Mouse (Mus musculus) gastrocnemius, postnatal 10 days (tissue): ENCODE data around the gene Exoc6b. TPM values are rescaled to one million over a fixed set of nuclear protein-coding genes. Genes with fewer than 3 reads are reported as not detected.

Experiments
- DNase-seq: peaks from one replicate; pipeline ENCODE4 v3.0.0; 2021; ENCODE audit warnings: mixed read lengths
- total RNA-seq, 2 experiments: library from RNA; stranded (reverse); gene quantifications; 2 replicates each; pipeline ENCODE4 v1.2.3; 2021

The Exoc6b gene
- total RNA-seq, 2 experiments from 2014 or later: 16.2 to 18.4 TPM

DNA sequence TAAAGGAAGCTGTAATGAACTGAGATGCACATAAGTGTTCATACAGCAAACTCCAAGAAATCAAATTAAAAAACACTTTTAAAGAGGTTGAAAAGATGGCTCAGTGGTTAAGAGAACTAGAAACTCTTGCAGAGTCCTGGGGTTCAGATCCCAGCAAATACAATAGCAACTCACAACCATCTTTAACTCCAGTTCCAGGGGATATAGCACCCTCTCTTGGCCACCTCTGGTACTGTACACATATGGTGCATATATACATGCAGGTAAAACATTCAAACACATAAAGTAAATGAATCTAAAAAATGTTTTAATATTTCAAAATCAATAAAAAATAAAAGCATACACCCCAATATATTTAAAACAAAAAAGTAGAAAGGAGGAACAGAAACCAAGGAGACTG is 73.9 kb downstream of the Exoc6b start:
- DNase-seq: no peak

GRCm38 (mm10) chr6:84976563-84976971 is 92.7 kb downstream of the Exoc6b start:
- DNase-seq: peak; percentile 3

- no peak for DNase-seq
Measured at GRCm38 (mm10) chr6:84968531-84968930, 100.8 kb downstream of the Exoc6b start.

- DNase-seq: no peak
Measured at GRCm38 (mm10) chr6:84964729-84965415, 104.4 kb downstream of the Exoc6b start.

DNA sequence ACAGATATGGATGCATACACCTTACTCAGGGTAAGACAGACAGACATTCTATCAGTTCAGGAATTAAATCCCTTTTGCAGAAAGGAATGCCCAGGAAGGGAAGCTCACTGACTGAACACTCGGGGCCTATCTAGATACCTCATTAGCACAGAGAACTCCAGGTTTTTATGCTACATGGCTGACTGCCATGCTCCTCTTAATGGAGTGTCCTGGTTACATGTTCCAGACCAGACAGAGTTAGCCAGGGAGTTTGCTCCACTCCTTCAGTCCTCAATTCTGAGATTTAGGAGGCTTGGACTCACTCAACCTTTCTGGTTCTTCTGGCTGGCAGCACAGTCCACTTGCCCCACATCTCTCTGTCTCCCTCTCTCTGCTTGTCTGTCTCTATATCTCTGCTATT is 106.3 kb downstream of the Exoc6b start:
- DNase-seq: no peak

DNA sequence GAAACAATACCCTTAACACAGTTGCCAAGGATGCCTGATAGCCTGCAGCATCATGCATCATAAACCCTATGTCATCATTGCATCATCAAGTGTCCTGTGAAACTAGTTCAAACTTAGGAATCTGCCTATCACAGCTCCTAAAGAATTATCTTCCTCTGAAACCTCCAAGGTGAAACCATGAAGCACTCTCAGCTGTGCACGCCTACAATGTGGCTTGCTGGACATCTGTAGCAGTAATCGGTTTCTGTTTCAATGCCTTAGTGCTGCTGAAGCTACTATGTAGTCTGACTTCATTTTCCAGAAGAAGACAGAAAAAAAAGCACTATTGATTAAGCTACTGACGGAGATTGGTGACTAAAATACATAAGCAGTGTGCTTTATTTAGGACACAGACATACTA is 107.5 kb downstream of the Exoc6b start:
- no peak for DNase-seq

DNA sequence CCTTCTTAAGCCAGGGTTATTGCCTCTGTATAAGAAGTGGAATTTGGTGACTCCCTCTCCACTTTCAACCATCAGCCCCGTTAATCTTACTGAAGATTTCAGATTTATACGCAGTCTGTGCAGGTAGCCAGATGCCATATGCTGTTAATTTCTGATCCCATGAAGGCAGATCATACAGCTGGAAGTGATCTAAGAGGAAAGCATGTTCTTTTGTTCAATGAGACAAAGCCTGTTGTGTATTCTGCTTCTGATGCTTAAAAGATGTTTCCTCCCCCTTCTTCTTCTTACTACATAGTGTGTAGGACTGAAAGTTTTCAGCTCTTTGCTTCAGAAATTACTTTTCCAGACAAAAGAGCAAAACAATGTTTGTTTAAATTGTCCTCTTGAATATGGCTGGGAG is 109.8 kb downstream of the Exoc6b start:
- DNase-seq: no peak

GRCm38 (mm10) chr6:84951621-84952020 is 117.7 kb downstream of the Exoc6b start:
- DNase-seq: no peak

GRCm38 (mm10) chr6:84946569-84946968 is 122.7 kb downstream of the Exoc6b start:
- no peak for DNase-seq

DNA sequence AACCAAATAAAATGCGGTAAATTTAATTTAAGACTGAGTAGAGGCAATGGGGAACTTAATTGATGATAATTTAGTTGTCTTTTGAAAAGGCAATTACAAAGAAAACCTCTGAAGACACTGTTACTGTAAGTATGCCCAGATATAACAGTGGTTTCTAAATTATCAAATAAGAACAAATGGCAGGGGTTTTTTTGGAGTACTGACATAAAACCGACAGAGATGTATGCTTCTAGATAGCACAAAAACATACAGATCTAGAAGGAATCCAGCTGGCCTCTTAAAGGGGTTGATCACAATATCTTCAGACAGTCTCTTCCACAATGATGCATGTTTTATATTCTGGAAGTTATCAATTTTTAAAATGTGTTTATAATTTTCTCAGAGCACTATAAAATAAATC is 123.2 kb downstream of the Exoc6b start:
- no peak for DNase-seq

DNA sequence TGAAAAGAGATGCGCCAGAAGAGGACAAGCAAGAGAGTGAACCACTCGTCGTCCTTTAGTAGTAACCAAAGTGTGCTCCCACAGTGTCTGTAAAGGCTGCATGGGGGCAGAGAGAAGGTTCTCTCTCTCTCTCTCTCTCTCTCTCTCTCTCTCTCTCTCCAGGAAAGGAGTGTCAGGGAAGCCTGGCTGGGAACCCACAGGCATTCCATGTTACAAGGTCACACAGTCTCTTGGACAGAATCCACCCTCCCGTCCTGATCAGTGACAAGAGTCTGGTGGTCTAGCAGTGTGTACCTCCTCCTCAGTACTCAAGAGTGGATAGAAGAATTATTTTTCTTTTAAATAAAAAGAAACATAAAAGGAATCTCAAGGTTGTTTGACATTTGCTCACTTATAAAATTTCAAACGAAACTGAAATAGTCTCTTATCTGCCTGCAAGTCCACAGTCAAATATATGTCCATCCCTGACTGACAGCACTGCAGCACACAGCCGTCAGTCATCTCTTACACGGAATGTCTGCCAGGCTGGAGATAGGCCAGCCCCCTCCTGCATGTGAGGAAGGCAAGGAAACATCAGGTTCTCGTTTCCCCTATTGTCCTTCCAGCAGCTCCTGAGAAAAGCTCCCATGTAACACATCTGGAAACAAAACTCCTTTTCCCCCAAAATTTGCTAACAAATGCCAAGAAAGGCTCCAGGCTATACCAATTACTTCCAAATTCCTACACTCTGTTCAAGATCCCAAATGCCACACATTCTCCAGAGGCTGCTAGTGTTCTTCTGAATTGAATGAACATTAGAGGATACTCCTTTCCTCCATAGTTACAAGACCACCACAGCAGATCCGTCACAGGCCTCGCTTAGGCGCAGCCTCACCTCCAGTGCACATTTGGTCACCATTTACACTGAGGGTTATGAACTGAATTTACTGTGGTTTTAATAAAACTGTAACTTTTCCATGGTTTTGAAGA is 136.1 kb downstream of the Exoc6b start:
- no peak for DNase-seq

DNA sequence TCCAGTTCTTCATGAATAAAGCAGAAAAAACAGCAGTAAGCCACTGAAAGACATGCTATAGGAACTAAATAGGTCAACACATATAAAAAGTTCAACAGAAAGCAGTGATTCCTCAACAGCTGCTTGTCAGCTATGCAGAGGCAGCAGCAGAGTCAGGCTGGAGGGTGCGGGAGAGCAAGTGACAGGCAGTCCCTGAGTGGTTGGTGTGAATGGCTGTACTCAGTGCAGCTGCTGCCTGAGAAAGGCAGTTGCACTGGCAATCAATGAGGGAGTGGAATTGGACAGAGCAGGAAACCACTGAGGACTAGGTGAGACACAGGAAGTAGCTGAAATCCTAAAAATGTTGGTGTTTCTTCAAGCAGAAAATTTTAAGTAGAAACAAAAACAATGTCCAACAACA is 138.3 kb downstream of the Exoc6b start:
- no peak for DNase-seq

DNA sequence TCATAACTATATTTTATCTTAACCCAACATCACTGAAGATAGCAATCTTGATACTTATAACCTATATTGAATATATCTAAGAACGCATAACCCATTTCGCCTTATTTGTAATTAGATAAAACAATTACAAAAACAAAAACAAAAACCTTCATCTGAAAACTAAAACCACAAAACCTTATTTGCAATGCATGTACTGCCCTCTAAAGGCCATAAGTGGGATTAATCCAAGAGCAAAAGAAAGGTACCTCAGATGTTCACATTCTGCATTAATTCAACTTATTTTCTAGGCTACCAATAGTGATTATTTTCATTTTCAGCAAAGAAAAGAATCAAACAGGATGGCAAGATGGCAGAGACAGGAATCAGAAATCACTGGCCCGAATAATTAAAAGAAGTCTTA is 143.2 kb downstream of the Exoc6b start:
- no peak for DNase-seq

DNA sequence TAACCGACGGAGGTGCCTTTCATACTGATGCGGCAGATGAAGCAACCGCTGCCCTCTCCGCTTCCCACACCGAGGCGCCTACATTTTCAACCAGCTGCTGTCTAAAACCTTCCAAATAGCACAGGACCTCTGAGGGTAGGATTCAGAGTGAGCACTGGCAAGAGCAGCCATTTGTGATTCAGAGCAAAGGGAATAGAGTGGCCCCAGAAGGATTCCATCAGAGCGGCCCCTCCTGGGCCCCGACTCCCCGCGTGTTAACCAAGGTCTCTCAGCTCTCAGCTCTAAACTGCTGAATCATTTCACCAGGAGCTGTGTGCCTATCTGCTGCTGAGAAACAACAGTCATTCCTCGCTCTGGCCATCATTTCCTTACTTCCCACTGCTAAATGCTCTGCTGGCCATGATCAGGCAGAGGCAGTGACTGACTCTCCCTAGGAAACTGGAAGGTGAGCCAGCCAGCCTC is 145.5 kb downstream of the Exoc6b start:
- no peak for DNase-seq

GRCm38 (mm10) chr6:84916291-84916690 is 153.0 kb downstream of the Exoc6b start:
- DNase-seq: peak; percentile 51

- no peak for DNase-seq
Measured at GRCm38 (mm10) chr6:84912434-84912833, 156.9 kb downstream of the Exoc6b start.

GRCm38 (mm10) chr6:84899002-84899774 is 170.1 kb downstream of the Exoc6b start:
- no peak for DNase-seq

GRCm38 (mm10) chr6:84893773-84894095 is 175.6 kb downstream of the Exoc6b start:
- DNase-seq: no peak

GRCm38 (mm10) chr6:84892926-84893772 is 176.2 kb downstream of the Exoc6b start:
- no peak for DNase-seq

GRCm38 (mm10) chr6:84886551-84886950 is 182.8 kb downstream of the Exoc6b start:
- DNase-seq: no peak

DNA sequence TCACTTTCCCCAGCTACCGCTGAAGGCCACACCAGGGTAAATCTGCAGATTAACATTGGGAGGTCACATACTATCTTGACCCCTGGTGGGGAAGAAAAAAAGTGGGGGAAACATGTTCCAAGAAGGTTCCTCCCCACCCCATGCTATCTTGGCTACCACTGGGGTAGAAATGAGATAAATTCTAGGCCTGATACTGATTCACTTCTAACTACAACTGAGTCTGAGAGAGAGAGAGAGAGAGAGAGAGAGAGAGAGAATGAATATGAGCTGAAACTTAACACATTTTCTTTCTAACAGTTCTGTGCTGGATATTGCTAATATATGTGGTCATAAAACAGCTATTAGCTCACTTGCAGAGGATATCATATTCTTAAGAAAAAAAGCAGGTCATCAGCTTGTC is 184.2 kb downstream of the Exoc6b start:
- DNase-seq: no peak

- no peak for DNase-seq
Measured at GRCm38 (mm10) chr6:84883720-84884119, 185.6 kb downstream of the Exoc6b start.
